Mouse (Mus musculus) hindbrain, embryonic 13.5 days (tissue): Measurements from ENCODE around the gene Szt2. TPM values are rescaled to one million over a fixed set of nuclear protein-coding genes. Genes with fewer than 3 reads are reported as not detected.

ENCODE experiments used
- ATAC-seq: fragments of 200-750 bp; cut with Nextera tagmentation; 2 replicates; pipeline ENCODE4 v1.8.0; 2017; ENCODE audit warnings: moderate TSS enrichment; ENCODE audit not compliant: low FRiP score
- H3K27ac ChIP-seq: fragments of 300-500 bp; sonication (generic); 2 replicates; pipeline ENCODE4 v1.5.1; 2015; ENCODE audit warnings: inconsistent platforms, mild to moderate bottlenecking, moderate library complexity
- H3K27me3 ChIP-seq: fragments of 300-500 bp; sonication (generic); 2 replicates; pipeline ENCODE4 v1.6.1; 2015; ENCODE audit warnings: mild to moderate bottlenecking, inconsistent platforms
- H3K36me3 ChIP-seq: fragments of 300-500 bp; sonication (generic); 2 replicates; pipeline ENCODE4 v1.6.1; 2015; ENCODE audit warnings: mild to moderate bottlenecking, inconsistent platforms
- H3K4me1 ChIP-seq: fragments of 300-500 bp; sonication (generic); replicated peaks from 2 replicates; pipeline ENCODE4 v1.6.1; 2015; ENCODE audit warnings: inconsistent platforms
- H3K4me2 ChIP-seq: fragments of 300-500 bp; sonication (generic); 2 replicates; pipeline ENCODE4 v1.6.1; 2015; ENCODE audit warnings: inconsistent platforms, mild to moderate bottlenecking, moderate library complexity
- H3K4me3 ChIP-seq: fragments of 300-500 bp; sonication (generic); 2 replicates; pipeline ENCODE4 v1.5.1; 2015; ENCODE audit warnings: mild to moderate bottlenecking, inconsistent platforms
- H3K9ac ChIP-seq: fragments of 300-500 bp; sonication (generic); 2 replicates; pipeline ENCODE4 v1.6.1; 2015; ENCODE audit warnings: mild to moderate bottlenecking, inconsistent platforms
- H3K9me3 ChIP-seq: fragments of 300-500 bp; sonication (generic); 2 replicates; pipeline ENCODE4 v1.6.1; 2016; ENCODE audit warnings: inconsistent platforms
- WGBS: fragments of 180-500 bp; shearing (Covaris S2); methylation state at CpG from one replicate; pipeline ENCODE4 v1.1.7; 2015; 5-methylcytosine and 5-hydroxymethylcytosine counted together
- polyA plus RNA-seq: library from polyadenylated mRNA; unstranded; fragments of >200 nt; fragmentation: Nextera tagmentation; extraction: Ambion mirVana; gene quantifications from 2 replicates; pipeline ENCODE4 v1.2.1, GENCODE M21; 2015

Szt2 gene
- polyA plus RNA-seq, 1 experiment from 2014 or later = 10.6 TPM

DNA sequence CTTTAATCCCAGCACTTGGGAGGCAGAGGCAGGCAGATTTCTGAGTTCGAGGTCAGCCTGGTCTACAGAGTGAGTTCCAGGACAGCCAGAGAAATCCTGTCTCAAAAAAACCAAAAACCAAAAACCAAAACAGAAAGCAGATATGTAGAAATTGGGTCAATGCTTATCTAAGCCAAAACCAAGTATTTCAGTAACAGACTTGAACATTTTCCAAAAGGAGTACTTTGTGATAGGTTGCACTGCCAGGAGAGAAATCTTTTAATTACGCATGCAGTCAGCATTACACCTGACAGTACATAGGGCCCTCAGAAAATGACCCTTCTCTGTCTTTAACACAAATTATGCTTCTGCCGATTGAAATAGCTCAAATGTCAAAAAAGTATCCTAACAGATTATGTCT, 7.7 kb downstream of the Szt2 start:
- Histone ChIP-seq H3K9ac (no peak overlapping the region), H3K4me1 (no peaks in the 10 kb centered on the region), H3K27me3 (no peaks in the 10 kb centered on the region), H3K4me2 (no peak overlapping the region), H3K9me3 (no peaks in the 10 kb centered on the region), H3K27ac (no peak overlapping the region), H3K36me3 (peaks cover 87% of the 10 kb centered on the region), H3K4me3 (no peak overlapping the region)
- WGBS = 95% methylated on average over 3 of the region's 3 CpGs
- no peak for ATAC-seq

DNA sequence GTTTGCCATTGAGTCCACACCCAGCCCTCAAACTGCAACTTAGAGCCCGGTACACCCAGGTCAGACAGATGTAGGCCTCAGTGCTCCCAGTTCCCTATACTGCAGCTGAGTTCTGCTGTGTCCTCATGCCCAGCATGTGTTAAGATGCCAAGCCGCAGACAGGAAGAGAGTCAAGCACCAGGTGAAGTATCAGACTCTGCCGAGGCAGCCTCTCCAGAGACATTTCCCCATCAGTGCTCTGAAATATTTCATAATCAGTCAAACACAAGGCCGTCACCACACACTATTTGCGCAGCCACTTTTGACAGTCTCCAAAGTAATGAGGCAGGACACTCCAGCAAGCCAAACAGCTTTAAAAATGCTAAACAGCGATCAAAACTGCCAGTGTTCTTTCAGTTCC, 10.7 kb downstream of the Szt2 start:
- no peak for ATAC-seq
- peaks cover 100% of the 10 kb centered on the region for H3K36me3 ChIP-seq
- WGBS = 95% methylated on average over 6 of the region's 6 CpGs

DNA sequence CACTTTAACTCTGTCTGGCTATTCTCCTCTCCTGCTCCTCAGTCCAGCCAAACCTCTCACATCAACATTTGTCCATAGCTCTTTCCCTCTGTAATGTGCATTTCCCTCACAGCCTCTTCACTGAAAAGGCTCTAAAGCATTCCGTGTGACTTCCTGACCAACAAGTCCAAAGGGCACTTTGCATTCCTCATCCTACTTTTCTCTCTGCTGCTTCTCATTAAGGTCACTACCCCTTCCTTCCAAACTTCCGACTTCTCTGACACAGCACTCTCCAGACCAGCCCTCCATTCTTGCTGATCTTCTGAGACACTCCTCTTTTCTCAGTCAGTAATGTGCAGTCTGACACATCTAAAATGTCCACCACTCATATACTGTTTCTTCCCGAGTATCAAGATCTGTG, 12.6 kb downstream of the Szt2 start:
- H3K36me3 ChIP-seq = peaks cover 100% of the 10 kb centered on the region
- no peak overlapping the region for H3K4me3 ChIP-seq
- 87% methylated on average over 3 of the region's 3 CpGs for WGBS

More for the DNA sequence above, 10.7 kb downstream of the Szt2 start:
- Histone ChIP-seq H3K4me2 (no peak overlapping the region), H3K27me3 (no peaks in the 10 kb centered on the region), H3K9ac (no peak overlapping the region), H3K4me1 (no peaks in the 10 kb centered on the region), H3K9me3 (no peaks in the 10 kb centered on the region), H3K27ac (no peak overlapping the region), H3K4me3 (no peak overlapping the region)

DNA sequence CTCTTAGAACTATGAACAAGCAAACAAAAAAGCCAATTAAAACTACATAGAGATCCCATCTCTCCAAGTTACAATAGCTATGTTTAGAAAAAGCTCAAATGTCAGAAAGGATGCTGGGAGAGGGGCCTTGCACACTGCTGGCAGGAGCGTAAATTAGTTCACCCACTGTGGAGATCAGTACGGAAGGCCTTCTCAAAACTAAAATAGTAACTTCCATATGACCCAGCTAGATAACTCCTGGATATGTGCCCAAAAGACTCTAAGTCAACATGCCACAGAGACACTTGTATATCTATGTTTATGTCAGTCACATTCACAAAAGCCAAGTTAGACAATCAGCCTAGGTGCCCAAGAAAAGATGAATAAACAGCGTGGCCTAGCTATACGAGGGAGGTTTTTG, 13.8 kb downstream of the Szt2 start:
- Histone ChIP-seq H3K36me3 (peaks cover 100% of the 10 kb centered on the region), H3K9me3 (no peaks in the 10 kb centered on the region), H3K4me2 (no peak overlapping the region), H3K4me3 (no peak overlapping the region), H3K27me3 (no peaks in the 10 kb centered on the region), H3K4me1 (no peaks in the 10 kb centered on the region), H3K9ac (no peak overlapping the region), H3K27ac (no peak overlapping the region)
- 88% methylated on average over 4 of the region's 4 CpGs for WGBS
- ATAC-seq = no peak

More for the DNA sequence above, 12.6 kb downstream of the Szt2 start:
- no peak overlapping the region for H3K9ac ChIP-seq
- H3K4me1 ChIP-seq = no peaks in the 10 kb centered on the region
- H3K4me2 ChIP-seq = no peak overlapping the region
- H3K27me3 ChIP-seq = no peaks in the 10 kb centered on the region
- H3K9me3 ChIP-seq = no peaks in the 10 kb centered on the region
- H3K27ac ChIP-seq = no peak overlapping the region
- ATAC-seq = no peak

DNA sequence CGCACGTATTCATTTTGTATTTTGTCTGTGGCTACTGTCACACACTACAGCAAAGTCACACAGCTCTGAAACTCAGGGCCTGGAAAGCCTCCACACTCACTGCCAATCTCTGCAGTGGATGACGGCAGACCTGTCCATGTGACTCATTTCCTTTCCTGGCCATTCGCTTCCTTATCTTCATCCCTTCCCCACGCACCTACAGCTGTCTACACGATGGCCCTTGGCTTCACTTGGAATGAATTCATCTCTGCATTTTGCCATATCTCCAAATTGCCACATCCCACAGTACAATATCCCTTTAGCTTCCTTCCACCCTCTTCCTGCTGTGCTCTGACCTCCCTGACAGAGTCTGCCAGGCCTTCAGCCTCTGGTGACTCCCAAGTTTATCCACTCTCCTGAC, 14.6 kb downstream of the Szt2 start:
- no peak for ATAC-seq
- Histone ChIP-seq H3K9me3 (no peaks in the 10 kb centered on the region), H3K4me2 (no peak overlapping the region), H3K4me3 (no peak overlapping the region), H3K27me3 (no peaks in the 10 kb centered on the region), H3K36me3 (peaks cover 100% of the 10 kb centered on the region), H3K27ac (no peak overlapping the region), H3K9ac (no peak overlapping the region), H3K4me1 (no peaks in the 10 kb centered on the region)
- 93% methylated on average over 6 of the region's 6 CpGs for WGBS

DNA sequence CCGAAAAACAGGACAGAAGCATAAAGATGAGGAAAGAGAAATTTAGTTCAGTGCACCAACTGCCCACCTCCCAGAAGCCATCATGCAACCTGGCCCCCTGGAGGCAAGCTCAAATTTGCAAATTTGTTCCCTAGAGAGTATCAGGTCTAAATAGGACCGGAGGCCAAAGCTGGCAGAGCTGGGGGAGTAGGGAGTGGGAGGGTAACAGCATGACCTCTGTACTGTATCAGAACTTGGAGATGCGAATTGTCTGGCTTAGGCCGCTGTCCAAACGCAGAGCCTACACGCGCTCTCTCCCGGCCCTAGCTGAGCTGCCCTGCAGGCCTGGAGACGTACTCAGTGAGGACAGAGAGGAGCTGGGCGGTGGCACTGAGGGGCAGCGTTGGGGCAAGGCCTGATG, 18.9 kb downstream of the Szt2 start:
- Histone ChIP-seq H3K4me2 (no peak overlapping the region), H3K9me3 (no peaks in the 10 kb centered on the region), H3K4me3 (no peak overlapping the region), H3K9ac (no peak overlapping the region), H3K27ac (no peak overlapping the region), H3K4me1 (no peaks in the 10 kb centered on the region), H3K36me3 (peaks cover 100% of the 10 kb centered on the region), H3K27me3 (no peaks in the 10 kb centered on the region)
- 92% methylated on average over 11 of the region's 11 CpGs for WGBS
- ATAC-seq = no peak

DNA sequence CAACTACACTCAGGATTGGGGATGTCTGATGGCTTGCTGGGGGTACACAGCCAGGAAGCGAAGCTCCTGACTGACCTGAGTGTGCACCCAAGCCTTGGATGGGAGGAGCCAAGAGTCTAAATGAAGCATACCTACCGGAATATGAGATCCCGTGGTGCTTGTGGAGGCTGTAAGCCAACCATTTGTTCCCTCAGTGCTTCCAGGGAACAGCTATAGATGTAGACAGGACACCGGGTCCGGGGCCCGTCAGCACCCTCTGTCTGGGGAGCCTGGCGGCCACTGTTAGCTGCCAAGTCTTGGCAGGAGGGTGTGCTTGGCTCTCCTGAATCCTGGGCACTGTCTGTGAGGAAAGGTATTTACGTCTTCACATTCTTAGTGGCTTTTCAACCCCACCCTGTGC, 21.8 kb downstream of the Szt2 start:
- Histone ChIP-seq H3K9ac (no peak overlapping the region), H3K27ac (no peak overlapping the region), H3K9me3 (no peaks in the 10 kb centered on the region), H3K27me3 (no peaks in the 10 kb centered on the region), H3K36me3 (peaks cover 100% of the 10 kb centered on the region), H3K4me1 (no peaks in the 10 kb centered on the region), H3K4me2 (no peak overlapping the region), H3K4me3 (no peak overlapping the region)
- WGBS = 95% methylated on average over 8 of the region's 8 CpGs
- no peak for ATAC-seq

DNA sequence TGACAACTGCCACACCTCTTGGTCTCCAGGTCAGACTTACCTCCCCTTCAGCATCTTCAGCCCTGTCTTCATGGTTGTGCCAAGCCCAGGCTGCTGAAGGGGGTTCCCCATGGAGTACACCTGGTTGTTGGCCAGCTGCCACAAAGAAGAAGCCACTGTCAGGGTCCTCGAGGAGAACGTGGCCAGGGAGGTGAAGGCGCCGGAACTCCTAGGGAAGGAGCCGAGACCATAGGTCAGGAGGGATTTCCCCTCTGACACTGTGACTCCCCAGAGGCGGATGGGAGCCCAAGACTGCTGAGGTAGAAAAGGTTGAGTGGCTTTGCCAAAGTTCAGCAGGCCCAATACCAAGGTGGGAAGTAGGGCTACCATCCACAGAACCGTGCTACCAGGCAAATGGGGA, 25.8 kb downstream of the Szt2 start:
- H3K9ac ChIP-seq = no peak overlapping the region
- no peaks in the 10 kb centered on the region for H3K4me1 ChIP-seq
- peaks cover 99% of the 10 kb centered on the region for H3K36me3 ChIP-seq
- H3K27ac ChIP-seq = no peak overlapping the region
- no peak overlapping the region for H3K4me2 ChIP-seq
- H3K27me3 ChIP-seq = no peaks in the 10 kb centered on the region
- H3K4me3 ChIP-seq = no peak overlapping the region
- WGBS = 94% methylated on average over 7 of the region's 7 CpGs
- no peaks in the 10 kb centered on the region for H3K9me3 ChIP-seq
- ATAC-seq = no peak

DNA sequence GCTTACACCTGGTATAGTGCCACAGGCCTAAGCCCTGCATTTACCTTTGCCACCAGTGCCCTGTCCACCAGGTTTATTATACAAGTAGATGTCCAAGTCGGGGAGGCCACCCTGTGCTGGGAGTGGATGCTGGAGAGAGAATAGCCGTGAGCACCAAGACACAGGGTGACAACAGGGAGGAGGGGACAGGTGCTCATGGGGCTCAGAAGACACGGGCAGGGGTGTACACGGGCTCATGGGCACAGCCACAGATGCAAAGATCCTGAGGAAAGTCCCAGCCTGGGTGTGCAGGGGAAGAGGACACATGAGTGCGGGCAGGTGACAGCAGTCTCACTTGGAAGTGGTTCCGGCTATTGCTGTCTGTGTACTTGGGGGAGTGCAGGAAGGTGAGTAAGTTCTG, 33.1 kb downstream of the Szt2 start:
- Histone ChIP-seq H3K9me3 (no peaks in the 10 kb centered on the region), H3K27me3 (no peaks in the 10 kb centered on the region), H3K9ac (no peak overlapping the region), H3K36me3 (peaks cover 99% of the 10 kb centered on the region), H3K4me1 (no peaks in the 10 kb centered on the region), H3K27ac (no peak overlapping the region), H3K4me3 (no peak overlapping the region), H3K4me2 (no peak overlapping the region)
- WGBS = 98% methylated on average over 6 of the region's 6 CpGs
- no peak for ATAC-seq

DNA sequence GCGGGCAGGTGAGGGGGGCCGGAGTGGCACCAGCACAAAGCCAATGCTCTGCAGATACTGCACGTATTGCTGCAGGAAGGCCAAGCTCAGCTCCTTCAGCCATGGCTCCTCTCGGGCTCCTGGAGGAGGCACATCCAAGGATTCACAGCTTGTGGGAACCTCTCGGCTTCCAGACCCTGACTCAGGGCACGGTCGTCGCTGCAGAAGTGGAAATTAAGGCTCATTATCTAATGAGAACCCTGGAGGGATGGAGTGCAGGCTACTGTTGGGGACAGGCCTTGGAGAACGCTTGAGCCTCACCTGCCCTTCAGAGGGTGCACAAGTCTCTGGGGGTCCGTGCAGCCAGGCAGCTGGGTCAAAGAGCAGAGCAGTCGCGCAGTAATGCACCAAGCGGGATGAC, 37.3 kb downstream of the Szt2 start:
- no peak overlapping the region for H3K4me2 ChIP-seq
- H3K36me3 ChIP-seq = peaks cover 95% of the 10 kb centered on the region
- no peak overlapping the region for H3K9ac ChIP-seq
- H3K27me3 ChIP-seq = no peaks in the 10 kb centered on the region
- H3K9me3 ChIP-seq = no peaks in the 10 kb centered on the region
- no peak overlapping the region for H3K27ac ChIP-seq
- no peak for ATAC-seq
- no peaks in the 10 kb centered on the region for H3K4me1 ChIP-seq
- H3K4me3 ChIP-seq = no peak overlapping the region
- WGBS = 90% methylated on average over 13 of the region's 13 CpGs

DNA sequence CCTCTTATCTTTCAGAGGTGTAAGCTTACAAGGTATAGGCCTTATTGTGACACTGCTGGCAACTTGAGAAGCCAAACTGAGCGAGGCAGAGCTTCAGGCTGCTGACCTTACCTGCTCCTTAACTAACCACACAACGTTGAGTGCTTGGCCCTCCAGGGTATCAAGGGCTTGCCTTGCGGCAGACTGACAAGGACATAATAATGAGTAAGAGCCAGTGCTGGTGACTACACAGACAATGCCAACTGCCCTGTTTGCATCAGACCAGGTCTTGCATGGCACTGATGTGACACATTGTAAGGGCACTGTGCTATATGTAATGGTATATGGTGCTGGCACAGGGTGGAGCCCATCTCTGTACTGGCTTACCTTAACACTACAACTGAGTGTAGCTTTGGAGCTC, 40.5 kb downstream of the Szt2 start:
- ATAC-seq = no peak
- H3K27me3 ChIP-seq = no peaks in the 10 kb centered on the region
- 96% methylated on average over 3 of the region's 3 CpGs for WGBS
- H3K36me3 ChIP-seq = peaks cover 94% of the 10 kb centered on the region
- no peaks in the 10 kb centered on the region for H3K9me3 ChIP-seq
- H3K9ac ChIP-seq = no peak overlapping the region
- H3K4me1 ChIP-seq = no peaks in the 10 kb centered on the region
- H3K4me2 ChIP-seq = no peak overlapping the region
- no peak overlapping the region for H3K27ac ChIP-seq
- no peak overlapping the region for H3K4me3 ChIP-seq

DNA sequence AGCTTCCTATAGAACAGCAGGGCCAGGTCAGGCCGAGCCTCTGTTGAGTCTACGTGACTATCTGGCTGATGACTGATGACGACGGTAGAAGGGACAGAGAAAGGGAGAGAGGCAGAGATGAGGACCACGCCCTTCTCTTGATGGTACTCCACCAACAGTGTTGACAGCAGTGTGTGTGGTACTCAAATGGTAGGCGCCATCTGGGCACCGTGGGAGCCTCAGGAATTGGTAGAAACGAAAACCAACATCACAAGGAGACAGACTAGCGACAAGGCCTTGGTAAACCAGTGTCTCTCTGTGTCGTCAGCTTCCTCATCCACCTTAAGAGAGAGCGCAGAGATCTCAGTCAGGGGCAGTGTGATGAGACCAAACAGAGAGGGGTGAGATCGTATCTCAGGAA, 41.5 kb downstream of the Szt2 start:
- 90% methylated on average over 12 of the region's 12 CpGs for WGBS
- no peak overlapping the region for H3K4me3 ChIP-seq
- ATAC-seq = no peak
- no peak overlapping the region for H3K9ac ChIP-seq
- H3K4me1 ChIP-seq = no peaks in the 10 kb centered on the region
- H3K36me3 ChIP-seq = peaks cover 94% of the 10 kb centered on the region
- H3K27ac ChIP-seq = no peak overlapping the region
- H3K9me3 ChIP-seq = no peaks in the 10 kb centered on the region
- no peak overlapping the region for H3K4me2 ChIP-seq
- H3K27me3 ChIP-seq = no peaks in the 10 kb centered on the region

DNA sequence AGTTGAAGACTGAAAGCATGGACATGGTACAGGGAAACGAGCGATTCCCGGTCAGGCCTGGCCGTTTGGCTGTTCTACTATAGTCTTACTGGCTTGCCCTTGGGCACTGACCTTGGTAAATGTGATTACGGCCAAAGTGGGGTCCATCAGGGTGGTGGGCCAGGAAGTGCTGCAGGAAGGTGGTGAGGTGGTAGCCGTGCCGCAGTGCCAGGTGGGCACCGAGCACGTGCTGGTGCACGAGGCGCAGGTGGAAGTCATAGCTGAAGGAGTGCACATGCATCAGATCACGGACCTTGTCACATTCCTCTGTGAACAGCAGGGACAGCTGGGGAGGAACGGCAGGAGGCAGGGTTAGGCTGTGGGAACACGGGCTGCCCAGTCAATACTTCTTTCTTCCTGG, 43.1 kb downstream of the Szt2 start:
- no peak for ATAC-seq
- no peak overlapping the region for H3K9ac ChIP-seq
- 92% methylated on average over 14 of the region's 14 CpGs for WGBS
- no peak overlapping the region for H3K4me3 ChIP-seq
- H3K36me3 ChIP-seq = peaks cover 93% of the 10 kb centered on the region
- H3K27me3 ChIP-seq = no peaks in the 10 kb centered on the region
- H3K4me2 ChIP-seq = no peak overlapping the region
- no peak overlapping the region for H3K27ac ChIP-seq
- no peaks in the 10 kb centered on the region for H3K4me1 ChIP-seq
- H3K9me3 ChIP-seq = no peaks in the 10 kb centered on the region

DNA sequence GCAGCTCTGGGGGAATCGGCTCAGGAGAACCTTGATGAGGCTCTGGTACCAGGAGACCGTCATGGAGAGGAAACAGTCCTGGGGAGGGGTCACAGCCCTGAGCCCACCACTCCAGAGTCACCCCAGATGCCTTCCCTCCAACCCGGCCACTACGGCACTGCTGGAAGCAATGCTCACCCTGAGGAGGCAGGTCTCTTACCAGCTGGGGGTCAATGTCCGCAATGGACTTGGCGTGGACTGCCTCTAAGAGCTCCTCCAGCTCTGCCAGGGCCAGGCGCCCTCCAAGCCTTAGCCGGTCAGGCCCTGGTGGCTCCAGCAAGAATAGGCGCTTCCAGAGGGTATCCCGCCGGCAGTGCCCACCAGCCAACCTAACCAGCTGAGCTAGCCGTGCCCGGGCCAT, 44.4 kb downstream of the Szt2 start:
- no peak for ATAC-seq
- Histone ChIP-seq H3K9ac (no peak overlapping the region), H3K9me3 (no peaks in the 10 kb centered on the region), H3K36me3 (peaks cover 81% of the 10 kb centered on the region), H3K27ac (no peak overlapping the region), H3K4me2 (no peak overlapping the region), H3K4me3 (no peak overlapping the region), H3K27me3 (no peaks in the 10 kb centered on the region), H3K4me1 (peaks cover 12% of the 10 kb centered on the region)
- WGBS = 93% methylated on average over 13 of the region's 13 CpGs
